Mouse (Mus musculus) liver, embryonic 11.5 days (tissue): ENCODE results near the gene Pafah2. TPM values are rescaled to one million over a fixed set of nuclear protein-coding genes. Genes with fewer than 3 reads are reported as not detected.

Experiments used
- ATAC-seq: fragments of 200-750 bp; cut with Nextera tagmentation; replicated peaks from 2 replicates; pipeline ENCODE4 v1.8.0; 2017; ENCODE audit warnings: moderate number of reproducible peaks, mild to moderate bottlenecking, moderate TSS enrichment, moderate library complexity; ENCODE audit not compliant: low FRiP score
- DNase-seq: peaks from one replicate; pipeline ENCODE4 v3.0.0-alpha.2; 2017; ENCODE audit warnings: low spot score
- H3K27ac ChIP-seq: fragments of 300-500 bp; sonication (generic); 2 replicates; pipeline ENCODE4 v1.5.1; 2014; ENCODE audit warnings: mild to moderate bottlenecking, low read depth, low read length, control low read depth
- H3K27me3 ChIP-seq: fragments of 300-500 bp; sonication (generic); replicated peaks from 2 replicates; pipeline ENCODE4 v1.6.1; 2014; ENCODE audit warnings: low read length, mixed read lengths; ENCODE audit not compliant: control insufficient read depth, insufficient read depth
- H3K36me3 ChIP-seq: fragments of 300-500 bp; sonication (generic); 2 replicates; pipeline ENCODE4 v1.6.1; 2014; ENCODE audit warnings: mild to moderate bottlenecking, low read length, moderate library complexity, mixed read lengths; ENCODE audit not compliant: control insufficient read depth, insufficient read depth
- H3K4me1 ChIP-seq: fragments of 300-500 bp; sonication (generic); replicated peaks from 2 replicates; pipeline ENCODE4 v1.6.1; 2014; ENCODE audit warnings: low read length, mixed read lengths; ENCODE audit not compliant: control insufficient read depth, insufficient read depth
- H3K4me2 ChIP-seq: fragments of 300-500 bp; sonication (generic); 2 replicates; pipeline ENCODE4 v1.6.1; 2014; ENCODE audit warnings: mild to moderate bottlenecking, control low read depth, moderate library complexity
- H3K4me3 ChIP-seq: fragments of 300-500 bp; sonication (generic); 2 replicates; pipeline ENCODE4 v1.5.1; 2014; ENCODE audit warnings: low read depth, low read length, control low read depth
- H3K9ac ChIP-seq: fragments of 300-500 bp; sonication (generic); 2 replicates; pipeline ENCODE4 v1.6.1; 2014; ENCODE audit warnings: low read depth, low read length, control low read depth
- H3K9me3 ChIP-seq: fragments of 300-500 bp; sonication (generic); 2 replicates; pipeline ENCODE4 v1.6.1; 2016; ENCODE audit warnings: low read length, inconsistent platforms, mixed read lengths; ENCODE audit not compliant: control insufficient read depth
- WGBS: fragments of 180-500 bp; shearing (Covaris S2); extraction: QIAGEN DNeasy Blood & Tissue Kit; methylation state at CpG from one replicate; pipeline ENCODE4 v1.1.7; 2014; 5-methylcytosine and 5-hydroxymethylcytosine counted together
- microRNA-seq: library from miRNA; unstranded; fragments of <30 nt; microRNA quantifications from one replicate; pipeline ENCODE4, GENCODE M21; 2017; ENCODE audit warnings: borderline number of aligned reads
- polyA plus RNA-seq: library from polyadenylated mRNA; unstranded; fragments of >200 nt; fragmentation: Nextera tagmentation; extraction: Ambion mirVana; gene quantifications from 2 replicates; pipeline ENCODE4 v1.2.1, GENCODE M21; 2014

Pafah2 gene
- polyA plus RNA-seq, 1 experiment from 2014 or later: 7.9 TPM

- no peaks in the 10 kb centered on the region for H3K9me3 ChIP-seq
- ATAC-seq (no peak), DNase-seq (no peak)
- no peak overlapping the region for H3K4me2 ChIP-seq
- no peaks in the 10 kb centered on the region; the same call in none of the 2 replicates for H3K4me1 ChIP-seq
- H3K27ac ChIP-seq: no peak overlapping the region
- no peak overlapping the region for H3K4me3 ChIP-seq
- no peaks in the 10 kb centered on the region for H3K27me3 ChIP-seq
- 89% methylated on average over 8 of the region's 8 CpGs for whole genome bisulfite sequencing
- H3K36me3 ChIP-seq: peaks cover 26% of the 10 kb centered on the region
- H3K9ac ChIP-seq: no peak overlapping the region
Measured at GRCm38 (mm10) chr4:134476899-134477298, 80.8 kb downstream of the Pafah2 start.

Small RNA genes within 50 kb of the gene (microRNA-seq; reads per million reads assigned to microRNA genes)
- gene Gm23634: 1.4 reads per million

Other genes with a start within 250 kb of the Pafah2 start
- 42.9 and 44.2 TPM in 2 replicates for gene Cep85, start 209.2 kb upstream of the Pafah2 start, polyA plus RNA-seq
- not detected in 2 replicates for gene Gm7534, start 193.3 kb upstream of the Pafah2 start, polyA plus RNA-seq
- not detected in 2 replicates for gene Catsper4, start 168.9 kb upstream of the Pafah2 start, polyA plus RNA-seq
- 0.26 and 0.51 TPM in 2 replicates for gene Cnksr1, start 157.9 kb upstream of the Pafah2 start, polyA plus RNA-seq
- 0.39 and 0.52 TPM in 2 replicates for gene E130218I03Rik, start 152.7 kb upstream of the Pafah2 start, polyA plus RNA-seq
- gene Zfp593, start 150.7 kb upstream of the Pafah2 start, polyA plus RNA-seq: 17.6 and 22.4 TPM in 2 replicates
- not detected in 2 replicates for gene Gm30191, start 149.4 kb upstream of the Pafah2 start, polyA plus RNA-seq
- gene Grrp1, start 142.2 kb upstream of the Pafah2 start, polyA plus RNA-seq: 2.5 and 3.8 TPM in 2 replicates
- 19.3 and 20.0 TPM in 2 replicates for gene Pdik1l, start 108.4 kb upstream of the Pafah2 start, polyA plus RNA-seq
- 0.19 and 0.33 TPM in 2 replicates for gene Trim63, start 81.2 kb upstream of the Pafah2 start, polyA plus RNA-seq
- not detected in 2 replicates for gene Slc30a2, start 53.1 kb upstream of the Pafah2 start, polyA plus RNA-seq
- 0.42 and 0.67 TPM in 2 replicates for gene Extl1, start 12.5 kb upstream of the Pafah2 start, polyA plus RNA-seq
- 896 and 908 TPM in 2 replicates for gene Stmn1, start 72.0 kb downstream of the Pafah2 start, polyA plus RNA-seq
- gene Paqr7, start 100.4 kb downstream of the Pafah2 start, polyA plus RNA-seq: 2.5 and 3.0 TPM in 2 replicates
- gene Aunip, start 114.7 kb downstream of the Pafah2 start, polyA plus RNA-seq: 15.9 and 18.5 TPM in 2 replicates
- gene Mtfr1l, start 139.1 kb downstream of the Pafah2 start, polyA plus RNA-seq: 107 and 114 TPM in 2 replicates
- gene Selenon, start 155.8 kb downstream of the Pafah2 start, polyA plus RNA-seq: 12.4 and 13.1 TPM in 2 replicates